Mouse (Mus musculus) kidney, adult 2 months (tissue): ENCODE results near the gene Zc3hav1l. TPM values are rescaled to one million over a fixed set of nuclear protein-coding genes. Genes with fewer than 3 reads are reported as not detected.

ENCODE experiments used
- DNase-seq: peaks from one replicate; pipeline ENCODE4 v3.0.0; 2021
- H3K27ac ChIP-seq: fragments of 200-500 bp; 2 replicates; pipeline ENCODE4 v1.5.1; 2012; ENCODE audit warnings: low read depth, low read length, control low read depth, inconsistent platforms; ENCODE audit not compliant: insufficient read depth
- H3K27me3 ChIP-seq: fragments of 200-500 bp; replicated peaks from 2 replicates; pipeline ENCODE4 v1.6.1; 2012; ENCODE audit warnings: mild to moderate bottlenecking, moderate library complexity, low read length, inconsistent platforms; ENCODE audit not compliant: control insufficient read depth, insufficient read depth
- H3K36me3 ChIP-seq: fragments of 200-500 bp; 2 replicates; pipeline ENCODE4 v1.6.1; 2012; ENCODE audit warnings: mild to moderate bottlenecking, moderate library complexity, low read length, inconsistent platforms; ENCODE audit not compliant: control insufficient read depth, insufficient read depth
- H3K4me1 ChIP-seq: fragments of 200-500 bp; 2 replicates; pipeline ENCODE4 v1.6.1; 2011; ENCODE audit warnings: low read length; ENCODE audit not compliant: control insufficient read depth, insufficient read depth
- H3K4me3 ChIP-seq: fragments of 200-500 bp; 2 replicates; pipeline ENCODE4 v1.5.1; 2011; ENCODE audit warnings: mild to moderate bottlenecking, low read depth, low read length, control low read depth; ENCODE audit not compliant: insufficient read depth
- CTCF ChIP-seq: fragments of 200-500 bp; conservative IDR thresholded peaks from 2 replicates; pipeline ENCODE4 v1.5.1; 2011; ENCODE audit warnings: low read depth, mild to moderate bottlenecking, control low read depth, low read length, moderate library complexity, mixed read lengths; ENCODE audit not compliant: insufficient read depth, insufficient read length
- POLR2A ChIP-seq: fragments of 200-500 bp; IDR thresholded peaks from one replicate; pipeline ENCODE4 v1.6.1; 2011; ENCODE audit warnings: low read depth, low read length, control low read depth
- WGBS: fragments of 180-500 bp; shearing (Covaris S2); methylation state at CpG from one replicate; pipeline ENCODE4 v1.1.7; 2018; 5-methylcytosine and 5-hydroxymethylcytosine counted together
- polyA plus RNA-seq: library from polyadenylated mRNA; depleted of rRNA; stranded (reverse); fragments of >200 nt; gene quantifications from 2 replicates; pipeline ENCODE4 v1.2.3, GENCODE M21; 2012; rRNA removed

Zc3hav1l gene
- 1.6 and 1.9 TPM in 2 replicates for polyA plus RNA-seq

DNA sequence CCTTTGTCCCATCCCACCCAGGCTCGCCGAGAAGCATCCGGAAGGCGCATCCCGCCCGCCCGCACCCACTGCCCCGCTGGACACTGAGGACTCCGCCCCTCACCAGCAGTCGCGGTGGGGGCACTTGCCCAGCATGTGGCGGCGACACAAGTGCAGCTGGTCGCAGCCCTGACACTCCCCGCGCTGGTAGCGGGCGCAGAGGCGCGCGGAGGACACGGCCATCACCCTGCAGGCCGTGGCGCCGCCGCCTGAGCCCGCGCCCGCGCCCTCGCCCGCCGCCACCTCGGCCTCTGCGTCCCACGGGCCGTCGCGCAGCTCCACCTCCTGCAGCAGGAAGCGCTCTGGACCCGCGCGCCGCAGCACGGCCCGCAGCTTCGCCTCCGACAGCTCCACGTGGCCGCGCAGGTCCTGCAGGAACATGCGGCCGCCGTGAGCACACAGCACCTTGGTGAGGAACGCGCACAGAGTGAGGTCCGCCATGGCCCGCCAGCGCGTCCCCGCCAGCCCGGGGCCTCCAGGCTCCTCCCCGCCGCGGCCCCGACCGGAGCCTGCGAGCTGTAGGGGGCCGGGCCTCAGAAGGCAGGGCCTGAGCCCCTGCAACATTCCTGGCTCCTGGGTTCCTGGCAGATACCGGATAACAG, at the start of gene Zc3hav1l:
Zc3hav1l (minus strand) TSS at position 499 of the 641 bp plus-strand sequence.
- DNase-seq: peak; percentile 66
- TF ChIP-seq CTCF (no peak), POLR2A (no peak)
- no peak within 1 kb of the TSS for H3K27ac ChIP-seq
- H3K4me1 ChIP-seq: no peaks in the 10 kb centered on the region
- H3K4me3 ChIP-seq: peak within 1 kb of the TSS; percentile 94
- H3K36me3 ChIP-seq: no peaks in the 10 kb centered on the region
- WGBS: under 1% methylated on average over 69 of the region's 70 CpGs
- no peaks in the 10 kb centered on the region for H3K27me3 ChIP-seq

GRCm38 (mm10) chr6:38347875-38348274, 48.8 kb upstream of the Zc3hav1l start:
- TF ChIP-seq CTCF (no peak), POLR2A (no peak)
- 86% methylated on average over 5 of the region's 5 CpGs for WGBS
- DNase-seq: no peak
- no peaks in the 10 kb centered on the region for H3K36me3 ChIP-seq
- 0 out of 2 replicates have a peak, but pooled peaks cover 5% of the 10 kb centered on the region for H3K4me1 ChIP-seq
- H3K27ac ChIP-seq: no peak overlapping the region
- H3K27me3 ChIP-seq: no peaks in the 10 kb centered on the region
- H3K4me3 ChIP-seq: no peak overlapping the region

DNA sequence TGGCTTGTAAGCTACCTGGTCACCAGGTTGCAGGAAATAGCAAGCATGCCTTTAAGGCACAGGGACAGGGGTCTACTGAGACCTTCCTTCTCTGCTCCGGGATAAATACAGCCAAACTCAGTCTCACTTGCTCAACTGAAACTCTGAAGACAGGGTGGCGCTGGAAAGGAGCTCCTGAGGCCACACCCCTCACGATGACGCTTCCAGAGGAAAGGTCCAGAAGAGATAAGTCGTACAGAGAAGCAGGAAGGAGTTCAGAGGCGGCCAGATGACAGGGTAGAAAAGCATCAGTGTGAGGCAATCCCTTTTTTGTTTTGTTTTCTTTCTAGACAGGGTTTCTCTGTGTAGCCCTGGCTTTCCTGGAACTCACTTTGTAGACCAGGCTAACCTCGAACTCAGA, 46.7 kb upstream of the Zc3hav1l start:
- TF ChIP-seq CTCF: no peak
- no peak for TF ChIP-seq POLR2A
- Histone ChIP-seq H3K36me3 (no peaks in the 10 kb centered on the region), H3K27ac (no peak overlapping the region), H3K27me3 (no peaks in the 10 kb centered on the region), H3K4me3 (no peak overlapping the region), H3K4me1 (0 out of 2 replicates have a peak, but pooled peaks cover 8% of the 10 kb centered on the region)
- WGBS: 43% methylated on average over 7 of the region's 7 CpGs
- peak; percentile 59 for DNase-seq

DNA sequence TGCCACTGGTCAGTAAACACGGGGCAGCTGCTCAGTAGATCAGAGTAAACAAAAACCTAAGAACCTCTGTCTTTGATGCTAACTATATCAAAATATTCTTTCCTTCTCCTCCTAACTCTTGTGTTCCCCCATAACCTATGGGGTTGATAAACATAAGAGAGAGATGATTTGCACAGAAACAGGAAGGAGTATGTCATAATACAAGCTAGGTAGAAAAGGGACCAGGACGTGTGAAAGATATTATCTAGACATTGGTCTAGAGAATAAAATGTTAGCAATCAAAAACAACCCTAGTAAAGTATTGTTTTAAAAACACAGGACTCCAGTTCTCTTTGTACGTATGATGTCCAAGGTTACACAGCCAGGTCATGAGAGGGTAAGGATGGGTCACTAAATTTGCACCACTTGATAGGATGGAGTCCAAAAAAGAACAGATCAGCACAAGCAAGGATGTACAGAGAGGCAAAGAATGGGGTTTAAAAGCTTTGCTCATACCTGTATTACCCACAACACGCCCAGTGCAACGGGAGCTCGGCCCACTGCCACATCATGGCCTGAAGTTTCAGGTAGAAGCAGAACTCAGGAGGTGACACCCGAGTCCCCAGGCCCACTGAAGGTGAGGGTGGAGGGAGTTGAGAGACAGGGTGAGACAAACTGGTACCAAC, 45.1 kb upstream of the Zc3hav1l start:
- Histone ChIP-seq H3K36me3 (no peaks in the 10 kb centered on the region), H3K27me3 (no peaks in the 10 kb centered on the region), H3K4me1 (0 out of 2 replicates have a peak, but pooled peaks cover 8% of the 10 kb centered on the region), H3K4me3 (no peak overlapping the region), H3K27ac (no peak overlapping the region)
- no peak for DNase-seq
- 85% methylated on average over 7 of the region's 7 CpGs for WGBS
- TF ChIP-seq POLR2A: no peak
- no peak for TF ChIP-seq CTCF

DNA sequence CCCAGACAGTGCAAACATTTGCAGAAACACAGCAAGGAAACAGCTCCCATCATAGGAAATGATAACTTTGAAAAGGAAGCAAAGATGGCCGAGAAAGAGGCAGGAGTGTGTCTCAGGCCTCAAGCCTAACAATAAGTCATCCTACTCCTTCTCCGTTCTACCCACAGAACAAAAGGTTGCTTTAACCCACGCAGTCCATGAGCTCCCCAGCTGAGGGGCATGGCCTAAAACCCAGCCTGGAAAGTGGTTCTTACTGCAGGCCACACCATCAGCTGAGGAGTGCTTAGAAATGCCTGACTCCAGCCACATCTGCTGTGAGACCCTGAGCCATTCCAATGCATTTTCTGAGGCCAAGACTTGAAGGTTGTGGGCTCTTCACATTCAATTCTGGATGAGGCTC, 44.5 kb upstream of the Zc3hav1l start:
- no peaks in the 10 kb centered on the region for H3K36me3 ChIP-seq

GRCm38 (mm10) chr6:38342666-38342992, 43.6 kb upstream of the Zc3hav1l start:
- H3K4me1 ChIP-seq: 0 out of 2 replicates have a peak, but pooled peaks cover 8% of the 10 kb centered on the region
- H3K4me3 ChIP-seq: no peak overlapping the region
- no peaks in the 10 kb centered on the region for H3K36me3 ChIP-seq
- 76% methylated on average over 8 of the region's 8 CpGs for WGBS
- H3K27ac ChIP-seq: no peak overlapping the region
- TF ChIP-seq CTCF (no peak), POLR2A (no peak)
- H3K27me3 ChIP-seq: no peaks in the 10 kb centered on the region
- no peak for DNase-seq

More for the DNA sequence above, 44.5 kb upstream of the Zc3hav1l start:
- Histone ChIP-seq H3K27me3 (no peaks in the 10 kb centered on the region), H3K27ac (no peak overlapping the region), H3K4me3 (no peak overlapping the region), H3K4me1 (0 out of 2 replicates have a peak, but pooled peaks cover 8% of the 10 kb centered on the region)
- no peak for DNase-seq
- 50% methylated on average over 3 of the region's 3 CpGs for WGBS
- no peak for TF ChIP-seq POLR2A
- TF ChIP-seq CTCF: no peak
